16 mouse cellular contexts compared by ENCODE assay signal in genomic region chr19:4745681-4746080, GRCm38 (mm10). TPM values are rescaled to one million over a fixed set of nuclear protein-coding genes. Genes with fewer than 3 reads are reported as not detected.
DNase-seq lines count a peak whose midpoint lies in the region; ATAC-seq and TF ChIP-seq lines count a peak whose summit lies in the region.
"Had no signal": no experiment of that assay in that cellular context is flagged by ENCODE, and none has a peak within 500 bp of the region (broad histone marks: within the 10 kb centered on the region; RNA-seq: fewer than 3 reads in every experiment).

No protein-coding gene starts in this region.

- TF ChIP-seq CTCF in gastrocnemius, adult 2 months (IDR thresholded peaks at IDR 0.05) = no peak
- no peak for TF ChIP-seq CTCF in liver, adult 2 months (IDR thresholded peaks at IDR 0.05; ENCODE audit: low read depth, low read length)
- no peak for TF ChIP-seq CTCF in lung, adult 2 months (IDR thresholded peaks at IDR 0.05; ENCODE audit: insufficient read depth, low read length)

- H3K27me3 ChIP-seq in liver, adult 2 months (ENCODE audit: control insufficient read depth, insufficient read depth, low read length) = no peaks in the 10 kb centered on the region
- no peaks in the 10 kb centered on the region for H3K27me3 ChIP-seq in liver, embryonic 11.5 days (replicated peaks; ENCODE audit: control insufficient read depth, insufficient read depth, low read length)
- H3K27me3 ChIP-seq in forebrain, embryonic 16.5 days (replicated peaks; ENCODE audit: control insufficient read depth, insufficient read depth, low read length) = no peaks in the 10 kb centered on the region
- H3K27me3 ChIP-seq: liver, embryonic 13.5 days; lung, embryonic 15.5 days had no signal

- no peak overlapping the region for H3K9ac ChIP-seq in liver, adult 2 months (ENCODE audit: low read depth, low read length)
- no peak overlapping the region for H3K9ac ChIP-seq in liver, embryonic 11.5 days (ENCODE audit: low read depth, low read length)
- no peak overlapping the region for H3K9ac ChIP-seq in forebrain, embryonic 16.5 days (replicated peaks; ENCODE audit: low read depth, low read length)
- H3K9ac ChIP-seq: forebrain, postnatal 0 days; liver, embryonic 13.5 days; lung, embryonic 15.5 days had no signal

- peak; percentile 52 for DNase-seq in gastrocnemius, adult 2 months
- no peak for DNase-seq in gastrocnemius, postnatal 4 days (ENCODE audit: low spot score in 2 of 2)
- peak; percentile 47 for DNase-seq in liver, adult 2 months (ENCODE audit: extremely low read depth, low read depth, low spot score)
- no peak for DNase-seq in liver, embryonic 11.5 days (ENCODE audit: low spot score)
- peak; percentile 58 for DNase-seq in cerebellum, adult 8-10 months
- no peak for DNase-seq in lung, adult 2 months
- DNase-seq: forebrain, postnatal 0 days; kidney, adult 11 months; liver, embryonic 13.5 days; thymus, postnatal 14 days had no signal

- H3K27ac ChIP-seq in gastrocnemius, adult 2 months = no peak overlapping the region
- H3K27ac ChIP-seq in liver, adult 2 months (replicated peaks; ENCODE audit: insufficient read depth, low read depth, low read length) = no peak overlapping the region
- H3K27ac ChIP-seq in liver, embryonic 11.5 days (ENCODE audit: low read depth, low read length) = no peak overlapping the region
- H3K27ac ChIP-seq in forebrain, embryonic 16.5 days (ENCODE audit: low read length) = no peak overlapping the region
- H3K27ac ChIP-seq: liver, embryonic 13.5 days; lung, embryonic 15.5 days had no signal

- WGBS in liver, adult 2 months = 78% methylated on average over 10 of the region's 10 CpGs
- WGBS in liver, embryonic 11.5 days = 87% methylated on average over 10 of the region's 10 CpGs
- 91% methylated on average over 10 of the region's 10 CpGs for WGBS in lung, adult 2 months
- 90% methylated on average over 10 of the region's 10 CpGs for WGBS in forebrain, embryonic 16.5 days

- intact Hi-C loops in gastrocnemius, adult 2 months (cut with DNase I) = loop anchor here (2.0 kb wide), 1 partner anchor 249 kb away; no protein-coding TSS in a partner anchor

- H3K79me2 ChIP-seq in liver, adult 2 months (ENCODE audit: control insufficient read depth, insufficient read depth, low read length) = no peaks in the 10 kb centered on the region

- H3K36me3 ChIP-seq in liver, adult 2 months (ENCODE audit: control insufficient read depth, insufficient read depth, low read length) = peaks cover 68% of the 10 kb centered on the region
- H3K36me3 ChIP-seq in liver, embryonic 11.5 days (ENCODE audit: control insufficient read depth, insufficient read depth, low read length) = no peaks in the 10 kb centered on the region
- H3K36me3 ChIP-seq in forebrain, embryonic 16.5 days (ENCODE audit: control insufficient read depth, insufficient read depth) = peaks cover 60% of the 10 kb centered on the region
- H3K36me3 ChIP-seq: liver, embryonic 13.5 days; lung, embryonic 15.5 days had no signal

- H3K4me2 ChIP-seq in liver, embryonic 11.5 days = no peak overlapping the region
- H3K4me2 ChIP-seq in forebrain, embryonic 16.5 days (ENCODE audit: low read length) = no peak overlapping the region
- H3K4me2 ChIP-seq: liver, embryonic 13.5 days; lung, embryonic 15.5 days had no signal

- no peaks in the 10 kb centered on the region for H3K4me1 ChIP-seq in liver, adult 2 months (ENCODE audit: control insufficient read depth, insufficient read depth, low read length)
- H3K4me1 ChIP-seq in liver, embryonic 11.5 days (replicated peaks; ENCODE audit: control insufficient read depth, insufficient read depth, low read length) = no peaks in the 10 kb centered on the region
- H3K4me1 ChIP-seq in lung, adult 2 months (ENCODE audit: control insufficient read depth, insufficient read depth, low read length) = no peaks in the 10 kb centered on the region
- no peaks in the 10 kb centered on the region for H3K4me1 ChIP-seq in forebrain, embryonic 16.5 days (replicated peaks; ENCODE audit: control insufficient read depth, insufficient read depth, low read length)
- H3K4me1 ChIP-seq: liver, embryonic 13.5 days had no signal

- H3K9me3 ChIP-seq in liver, embryonic 11.5 days (ENCODE audit: control insufficient read depth, low read length) = no peaks in the 10 kb centered on the region
- H3K9me3 ChIP-seq in forebrain, embryonic 16.5 days (ENCODE audit: control insufficient read depth, low read length) = no peaks in the 10 kb centered on the region
- H3K9me3 ChIP-seq: liver, embryonic 13.5 days; lung, embryonic 15.5 days had no signal

- H3K4me3 ChIP-seq in gastrocnemius, adult 2 months = no peak overlapping the region
- no peak overlapping the region for H3K4me3 ChIP-seq in liver, adult 2 months (ENCODE audit: insufficient read depth, low read depth, low read length)
- H3K4me3 ChIP-seq in liver, embryonic 11.5 days (ENCODE audit: low read depth, low read length) = no peak overlapping the region
- no peak overlapping the region for H3K4me3 ChIP-seq in lung, adult 2 months (replicated peaks; ENCODE audit: extremely low read depth, low read depth, low read length)
- no peak overlapping the region for H3K4me3 ChIP-seq in forebrain, embryonic 16.5 days (replicated peaks; ENCODE audit: low read length)
- H3K4me3 ChIP-seq: liver, embryonic 13.5 days; lung, embryonic 15.5 days had no signal

- no peak for ATAC-seq in liver, embryonic 11.5 days (replicated peaks; ENCODE audit: low FRiP score)
- ATAC-seq in forebrain, embryonic 16.5 days = no peak
- ATAC-seq: forebrain, postnatal 0 days; midbrain, embryonic 16.5 days had no signal

- no peak for TF ChIP-seq POLR2A in liver, adult 2 months (IDR thresholded peaks at IDR 0.05; ENCODE audit: extremely low read depth, insufficient read depth, low read length)
- TF ChIP-seq POLR2A in lung, adult 2 months (IDR thresholded peaks at IDR 0.05; ENCODE audit: borderline replicate concordance, extremely low read depth, low read depth, low read length) = no peak

RNA-seq across cellular contexts. Expression of gene Rbm4b, which starts 10.6 kb away (rescaled TPM):
- total RNA-seq in gastrocnemius, adult 2 months (2021) = 1 to 10 TPM; 2.1 to 2.7 TPM
- 1 to 10 TPM; 7.4 TPM for total RNA-seq in gastrocnemius, postnatal 4 days (2021)
- 19.9 and 20.3 TPM in 2 replicates for total RNA-seq in liver, adult 2 months (2014; rRNA removed)
- polyA plus RNA-seq in liver, adult 2 months (2012; rRNA removed) = 6.8 and 7.9 TPM in 2 replicates
- polyA plus RNA-seq in liver, embryonic 11.5 days (2014; fragmentation: Nextera tagmentation; extraction: Ambion mirVana) = 36.0 and 44.0 TPM in 2 replicates
- 6.8 and 7.6 TPM in 2 replicates for polyA plus RNA-seq in lung, adult 2 months (2012; rRNA removed)
- polyA plus RNA-seq in forebrain, embryonic 16.5 days (2015; fragmentation: Nextera tagmentation; extraction: Ambion mirVana) = 189 and 196 TPM in 2 replicates

RNA-seq across cellular contexts. Expression of gene Sptbn2, which starts 34.7 kb away (rescaled TPM):
- under 1 TPM in 1 of 2 experiments, not detected in 1; 0.03 TPM for total RNA-seq in gastrocnemius, adult 2 months (2021)
- under 1 TPM; 0.18 to 0.39 TPM for total RNA-seq in gastrocnemius, postnatal 4 days (2021)
- total RNA-seq in liver, adult 2 months (2014; rRNA removed) = 36.7 and 41.3 TPM in 2 replicates
- 11.7 and 12.9 TPM in 2 replicates for polyA plus RNA-seq in liver, adult 2 months (2012; rRNA removed)
- 0.75 and 0.97 TPM in 2 replicates for polyA plus RNA-seq in liver, embryonic 11.5 days (2014; fragmentation: Nextera tagmentation; extraction: Ambion mirVana)
- polyA plus RNA-seq in lung, adult 2 months (2012; rRNA removed) = 1.3 and 4.4 TPM in 2 replicates
- 37.1 and 40.3 TPM in 2 replicates for polyA plus RNA-seq in forebrain, embryonic 16.5 days (2015; fragmentation: Nextera tagmentation; extraction: Ambion mirVana)
- total RNA-seq: neutrophil, adult 5-6 weeks had no signal

RNA-seq across cellular contexts. Expression of gene Gm960, which starts 47.2 kb away (rescaled TPM):
- under 1 TPM in 1 of 2 experiments, not detected in 1; 0.11 TPM for total RNA-seq in gastrocnemius, adult 2 months (2021)
- not detected for total RNA-seq in gastrocnemius, postnatal 4 days (2021)
- total RNA-seq in liver, adult 2 months (2014; rRNA removed) = 0.09 and 0.40 TPM in 2 replicates
- 0.34 and 0.61 TPM in 2 replicates for polyA plus RNA-seq in liver, adult 2 months (2012; rRNA removed)
- polyA plus RNA-seq in liver, embryonic 11.5 days (2014; fragmentation: Nextera tagmentation; extraction: Ambion mirVana) = 0.82 and 2.0 TPM in 2 replicates
- 0.20 and 0.65 TPM in 2 replicates for polyA plus RNA-seq in lung, adult 2 months (2012; rRNA removed)
- 6.4 and 8.9 TPM in 2 replicates for polyA plus RNA-seq in forebrain, embryonic 16.5 days (2015; fragmentation: Nextera tagmentation; extraction: Ambion mirVana)
- total RNA-seq: gastrocnemius, adult 8-10 months; heart, adult 18-20 months; neutrophil, adult 5-6 weeks had no signal
- polyA plus RNA-seq: liver, embryonic 13.5 days had no signal

RNA-seq across cellular contexts. Expression of gene Rbm4, which starts 48.0 kb away (rescaled TPM):
- total RNA-seq in gastrocnemius, adult 2 months (2021) = 10 to 100 TPM; 32.1 to 35.5 TPM
- 10 to 100 TPM; 53.3 to 68.4 TPM for total RNA-seq in gastrocnemius, postnatal 4 days (2021)
- total RNA-seq in liver, adult 2 months (2014; rRNA removed) = 58.4 and 67.7 TPM in 2 replicates
- polyA plus RNA-seq in liver, adult 2 months (2012; rRNA removed) = 25.7 and 32.8 TPM in 2 replicates
- 49.9 and 54.0 TPM in 2 replicates for polyA plus RNA-seq in liver, embryonic 11.5 days (2014; fragmentation: Nextera tagmentation; extraction: Ambion mirVana)
- 28.6 and 36.1 TPM in 2 replicates for polyA plus RNA-seq in lung, adult 2 months (2012; rRNA removed)
- polyA plus RNA-seq in forebrain, embryonic 16.5 days (2015; fragmentation: Nextera tagmentation; extraction: Ambion mirVana) = 98.5 and 110 TPM in 2 replicates

Comparison
In these comparisons a context has a peak if more than half of its experiments do, and no peak if none do; other contexts are left out.
1. DNase-seq: peak in gastrocnemius, adult 2 months (single experiment), liver, adult 2 months (single experiment) and cerebellum, adult 8-10 months (single experiment); none in gastrocnemius, postnatal 4 days (0 of 2), liver, embryonic 11.5 days (single experiment) and lung, adult 2 months (single experiment).